Mouse (Mus musculus): Measurements from ENCODE around the gene Haghl. TPM values are rescaled to one million over a fixed set of nuclear protein-coding genes. Genes with fewer than 3 reads are reported as not detected.
A peak's percentile ranks its signal among the peaks of the same experiment; 100 is the strongest.

Gene Haghl
- total RNA-seq, 2 experiments from 2014 or later = 11.4 to 12.1 TPM

DNA sequence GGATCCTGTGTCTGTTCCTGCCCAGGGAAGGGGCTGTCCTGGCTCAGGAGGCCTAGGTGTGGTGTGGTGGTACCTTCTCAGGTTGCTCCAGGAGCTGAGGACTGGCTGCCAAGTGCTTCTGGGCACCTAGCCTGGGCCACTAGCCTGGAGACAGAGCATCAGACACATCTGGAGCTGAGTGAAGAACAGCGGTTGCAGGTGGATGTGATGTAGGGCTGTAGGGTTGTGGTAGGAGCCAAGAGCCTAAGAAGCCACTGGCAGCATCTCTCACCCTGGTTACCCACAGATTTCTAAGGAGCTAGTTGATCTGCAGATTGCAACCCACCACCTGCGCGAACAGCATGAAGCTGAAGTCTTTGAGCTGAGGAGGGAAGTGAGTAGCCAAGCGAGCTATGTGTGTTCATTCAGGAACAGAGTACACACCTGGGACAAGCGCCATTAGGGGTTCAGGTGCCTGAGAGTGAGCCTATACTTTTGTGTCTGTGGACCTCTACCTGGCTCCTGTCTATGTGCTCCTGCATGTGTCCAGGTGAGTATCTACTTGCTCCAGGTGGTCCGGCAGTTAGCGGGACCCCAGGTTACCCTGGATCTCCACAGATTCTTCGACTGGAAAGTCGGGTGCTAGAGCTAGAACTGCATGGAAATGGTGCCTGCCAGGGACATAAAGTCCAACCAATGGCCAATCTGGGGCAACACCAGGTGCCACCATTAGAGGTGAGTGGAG is 1.5 kb upstream of the Haghl start:
- DNase-seq = no peak

- DNase-seq = no peak
Measured at GRCm38 (mm10) chr17:25786280-25786679, 807 bp upstream of the Haghl start, which contains the start of gene Ccdc78. TSS of gene Ccdc78 (plus strand) at chr17:25786580.

DNA sequence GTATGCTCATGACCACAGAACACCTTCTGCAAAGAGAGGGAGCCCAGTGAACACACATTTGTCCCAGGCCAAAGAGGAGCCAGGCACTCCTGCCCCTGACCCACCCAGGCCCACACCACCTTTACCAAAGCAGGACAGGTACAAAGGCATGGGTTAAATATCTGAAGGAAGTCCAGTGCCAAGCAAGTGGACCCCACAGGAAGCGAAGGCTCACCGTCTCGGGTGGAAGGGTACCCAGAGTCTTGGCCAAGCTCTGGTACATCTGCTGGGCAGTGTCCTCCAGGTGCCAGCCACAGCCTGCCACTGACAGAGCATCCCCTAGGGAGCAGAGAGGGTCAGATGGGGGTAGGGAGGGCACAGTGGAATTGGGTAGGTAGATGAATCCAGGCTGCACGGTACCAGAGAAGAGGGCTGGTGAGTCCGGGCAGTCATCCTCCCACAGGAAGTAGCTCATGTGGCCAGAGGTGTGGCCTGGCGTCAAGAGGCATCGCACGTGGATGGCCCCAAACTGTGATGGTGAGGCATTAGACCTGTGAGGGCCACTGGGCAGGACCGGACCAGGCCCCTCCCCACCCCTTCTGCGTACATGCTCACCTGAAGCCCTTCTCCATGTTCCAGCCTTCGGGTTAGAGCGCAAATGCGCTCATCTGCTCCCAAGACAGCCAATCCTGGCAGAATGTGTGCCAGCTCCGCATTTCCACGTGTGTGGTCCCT is 1.5 kb downstream of the Haghl start:
- no peak for DNase-seq

DNA sequence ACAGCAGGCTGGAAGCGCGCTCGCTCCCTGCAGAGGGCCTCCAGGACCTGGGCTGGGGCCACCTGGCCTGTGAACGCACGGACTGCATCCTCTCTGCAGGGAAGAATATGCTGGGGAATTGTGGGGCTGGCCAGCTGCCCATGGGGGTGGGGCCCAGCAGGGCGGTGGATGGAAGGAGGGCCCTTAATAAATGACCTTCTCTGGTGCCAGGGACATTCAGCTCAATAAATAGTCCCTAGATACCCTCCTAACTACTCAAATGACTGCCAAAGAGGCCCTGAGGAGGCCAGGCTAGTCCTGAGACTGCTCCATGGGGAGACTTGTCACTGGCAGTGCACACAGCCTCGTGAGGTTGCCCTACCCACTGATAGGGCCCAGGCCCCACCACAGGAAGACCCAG is 2.4 kb downstream of the Haghl start:
- DNase-seq = peak; percentile 58 to 64

- no peak for DNase-seq
Measured at GRCm38 (mm10) chr17:25781339-25781738, 4.1 kb downstream of the Haghl start.

DNA sequence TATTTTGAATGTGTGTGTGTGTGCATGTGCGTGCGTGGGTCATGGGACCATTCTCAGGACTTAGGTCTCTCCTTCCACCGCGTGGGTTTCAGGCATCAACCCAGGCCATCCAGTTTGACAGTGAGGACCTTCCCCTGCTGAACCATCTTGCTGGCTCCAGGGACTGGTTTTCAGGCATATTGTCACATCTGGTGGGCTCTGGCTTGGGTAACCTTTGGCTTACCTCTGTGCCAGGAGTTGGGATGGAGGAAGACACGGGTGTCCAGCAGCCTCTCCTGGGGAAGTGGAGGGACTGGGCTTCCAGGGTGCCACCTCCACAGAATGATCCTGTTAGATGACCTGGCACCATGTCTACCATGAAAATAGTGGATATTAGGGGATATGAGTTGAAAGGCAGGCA is 7.5 kb downstream of the Haghl start:
- DNase-seq = no peak

GRCm38 (mm10) chr17:25775318-25776062 is 10.0 kb downstream of the Haghl start:
- no peak for DNase-seq

- peak; percentile 96 to 99 for DNase-seq
Measured at GRCm38 (mm10) chr17:25773549-25774120, 11.8 kb downstream of the Haghl start, which contains the start of gene Narfl. TSS of gene Narfl (plus strand) at chr17:25773776.

GRCm38 (mm10) chr17:25769331-25769730 is 16.1 kb downstream of the Haghl start:
- no peak for DNase-seq

DNA sequence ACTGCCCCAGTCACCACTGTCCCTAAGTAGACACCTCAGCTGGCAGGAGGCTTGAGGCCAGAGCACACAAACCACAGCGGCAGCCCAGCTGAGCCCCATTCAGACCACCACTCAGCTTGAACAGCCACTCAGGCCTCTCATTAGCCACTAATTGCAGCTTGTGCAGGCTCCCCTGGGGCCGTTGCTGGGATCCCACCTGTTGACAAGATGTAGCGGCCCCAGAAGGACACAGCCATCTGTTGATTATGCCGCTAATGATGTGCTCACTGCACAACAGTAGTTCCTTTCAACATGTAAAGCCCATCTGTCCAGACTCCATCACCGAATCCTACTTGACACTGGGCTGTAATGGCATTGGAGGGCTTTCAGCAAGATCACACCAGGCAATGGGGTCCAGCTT is 19.6 kb downstream of the Haghl start:
- no peak for DNase-seq

- no peak for DNase-seq
Measured at GRCm38 (mm10) chr17:25762591-25762990, 22.9 kb downstream of the Haghl start.

- DNase-seq = no peak
Measured at GRCm38 (mm10) chr17:25761561-25761970, 23.9 kb downstream of the Haghl start.

- no peak for DNase-seq
Measured at GRCm38 (mm10) chr17:25760148-25760547, 25.3 kb downstream of the Haghl start.

- no peak for DNase-seq
Measured at GRCm38 (mm10) chr17:25757691-25758090, 27.8 kb downstream of the Haghl start.

DNA sequence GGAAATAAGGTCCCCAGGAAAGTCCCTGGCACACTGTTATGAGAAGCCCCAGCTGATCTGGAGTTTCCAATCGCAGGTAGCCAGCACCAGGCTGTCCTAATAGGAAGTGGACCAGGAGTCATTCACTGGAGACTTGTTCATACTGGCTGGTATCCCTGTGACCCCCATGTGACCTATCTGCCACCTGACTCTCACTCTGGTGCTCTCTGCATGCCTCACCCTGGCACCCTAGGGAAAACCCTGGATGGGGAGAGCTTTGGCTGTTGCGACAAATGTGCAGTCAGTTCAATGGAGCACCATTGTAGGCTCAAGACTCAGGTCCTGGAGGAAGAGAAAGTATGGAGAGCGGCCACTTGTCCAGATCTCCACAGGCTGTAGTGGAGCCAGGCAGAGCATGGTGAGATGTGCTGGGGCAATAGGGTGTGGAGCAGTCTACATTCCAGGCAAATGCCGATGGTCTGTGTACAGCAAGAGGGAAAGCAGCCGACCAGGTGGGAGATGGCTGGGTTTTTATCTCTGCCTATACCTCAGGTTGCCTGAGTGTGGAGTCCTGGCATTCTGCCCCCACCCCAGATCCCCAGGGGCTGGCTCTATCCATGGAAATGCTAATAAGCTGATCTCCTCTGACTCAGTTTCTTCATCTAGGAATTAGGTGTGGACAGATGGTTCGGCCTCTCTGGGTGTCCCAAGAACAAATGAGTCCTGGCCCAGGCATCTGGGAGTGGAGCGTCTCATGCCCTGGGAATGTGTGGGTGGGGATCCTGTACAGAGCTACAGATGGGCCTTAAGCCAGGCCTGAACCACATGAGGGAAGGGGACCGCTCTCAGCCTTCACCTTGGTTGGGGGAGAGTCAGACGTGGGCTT is 28.9 kb downstream of the Haghl start:
- peak in 1 of 2 experiments; percentile 26 for DNase-seq

DNA sequence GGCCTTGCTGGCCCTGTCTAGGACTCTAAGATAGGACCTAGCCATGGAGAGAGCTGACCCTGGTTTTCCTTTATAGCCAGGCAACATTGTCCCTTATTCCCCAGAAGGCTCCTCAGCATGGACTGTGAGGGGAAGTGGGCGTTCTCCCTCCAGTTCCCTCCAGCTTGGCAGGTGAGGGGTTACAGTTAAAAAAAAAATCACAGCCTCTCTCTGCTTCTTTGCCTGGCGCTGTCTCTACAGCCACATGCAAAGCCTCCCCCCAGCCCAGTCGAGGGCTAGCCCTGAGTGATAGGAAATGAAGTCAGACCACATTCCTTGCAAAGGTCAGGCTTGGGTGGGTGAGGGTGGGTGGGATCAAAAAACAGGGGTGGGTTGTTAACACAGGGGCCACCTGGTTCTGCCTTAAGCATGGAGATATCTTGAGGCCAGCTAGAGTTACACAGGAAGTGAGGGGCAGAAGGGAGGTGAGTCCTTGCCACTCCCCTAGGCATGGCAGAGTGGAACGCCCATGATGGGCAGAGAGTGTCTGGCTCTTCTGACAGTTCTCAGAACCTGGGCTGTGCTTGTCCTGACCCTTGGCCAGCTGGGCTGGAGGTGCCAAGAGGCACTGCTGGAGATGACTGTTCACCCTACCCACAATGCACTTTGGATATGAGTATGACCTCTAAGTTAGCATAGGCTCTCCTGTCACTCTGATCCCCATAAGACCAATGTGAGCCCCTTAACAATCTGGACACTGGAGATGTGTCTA is 29.7 kb downstream of the Haghl start:
- no peak for DNase-seq

GRCm38 (mm10) chr17:25755086-25755485 is 30.4 kb downstream of the Haghl start:
- DNase-seq = no peak

DNA sequence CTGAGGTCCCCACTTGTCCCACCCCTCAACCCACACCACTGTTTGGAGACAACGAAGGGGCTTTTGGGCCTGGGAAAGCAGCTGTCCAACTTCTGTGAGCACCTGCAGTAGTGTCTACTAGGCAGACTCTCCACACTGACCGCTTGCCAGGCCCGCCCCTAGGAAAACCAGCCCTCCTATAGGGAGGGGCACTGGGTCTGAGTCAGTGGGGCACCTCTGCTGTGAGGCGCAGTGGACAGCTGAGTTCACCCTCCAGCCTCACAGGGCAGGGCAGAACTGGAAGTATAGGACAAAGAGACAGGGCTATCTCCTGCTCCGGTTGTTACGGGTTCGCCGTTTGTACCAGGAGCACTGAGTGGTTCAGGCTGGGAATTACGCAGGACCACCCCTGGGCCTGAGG is 31.2 kb downstream of the Haghl start, which contains the start of gene Msln:
Msln (minus strand) TSS at position 138 of the 400 bp plus-strand sequence.
- no peak for DNase-seq

- peak; percentile 35 to 50 for DNase-seq
Measured at GRCm38 (mm10) chr17:25751446-25751845, 34.0 kb downstream of the Haghl start.

DNA sequence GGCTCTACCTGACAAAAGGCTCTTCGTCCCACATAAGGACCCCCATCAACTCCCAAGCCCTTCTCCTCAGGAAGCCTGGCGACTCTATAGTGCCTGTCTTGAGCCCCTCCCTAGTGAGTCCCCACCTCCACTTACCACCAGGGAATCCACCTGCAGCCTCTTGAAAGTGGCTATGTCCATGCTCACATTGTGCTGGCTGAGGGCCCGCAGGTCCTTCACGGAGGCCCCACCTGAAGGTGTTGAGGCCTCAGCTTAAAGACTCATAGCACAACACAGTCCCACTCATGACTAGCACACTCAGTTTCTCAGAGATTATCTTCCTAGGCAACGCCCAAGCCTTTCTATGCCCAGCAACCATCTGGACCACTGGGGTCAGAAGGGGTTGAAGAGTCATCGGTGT is 36.2 kb downstream of the Haghl start:
- no peak for DNase-seq

GRCm38 (mm10) chr17:25748238-25748637 is 37.2 kb downstream of the Haghl start:
- no peak for DNase-seq
